Mouse (Mus musculus): ENCODE measurements around the gene Sema5a. TPM values are rescaled to one million over a fixed set of nuclear protein-coding genes. Genes with fewer than 3 reads are reported as not detected.

The Sema5a gene
- total RNA-seq, 2 experiments from 2014 or later = 21.4 to 23.4 TPM

GRCm38 (mm10) chr15:32367841-32368240, 123.2 kb downstream of the Sema5a start:
- no peak for DNase-seq

DNA sequence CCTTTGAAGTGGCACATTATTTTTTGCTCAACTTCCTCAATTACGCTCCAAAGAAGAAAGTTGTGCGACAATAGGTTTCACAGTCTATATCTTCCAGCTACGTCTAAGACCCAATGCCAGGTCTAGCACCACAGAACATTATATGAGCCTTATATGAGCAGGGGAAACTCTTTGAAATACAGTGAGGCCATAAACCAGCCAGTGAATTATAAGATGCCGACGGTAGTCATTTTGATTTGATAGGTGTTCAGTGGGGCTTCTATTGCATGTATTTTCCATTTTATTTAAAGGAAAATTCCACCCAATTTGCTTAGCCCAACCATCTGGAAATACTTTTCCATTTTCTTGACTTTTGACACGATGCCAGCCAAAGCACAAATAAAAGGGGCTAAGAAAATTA, 126.3 kb downstream of the Sema5a start:
- DNase-seq = no peak

GRCm38 (mm10) chr15:32371385-32371784, 126.8 kb downstream of the Sema5a start:
- no peak for DNase-seq

- DNase-seq = no peak
Observed at GRCm38 (mm10) chr15:32376326-32376725, 131.7 kb downstream of the Sema5a start.

- no peak for DNase-seq
Observed at GRCm38 (mm10) chr15:32377781-32378180, 133.2 kb downstream of the Sema5a start.

GRCm38 (mm10) chr15:32380311-32380710, 135.7 kb downstream of the Sema5a start:
- DNase-seq = no peak

DNA sequence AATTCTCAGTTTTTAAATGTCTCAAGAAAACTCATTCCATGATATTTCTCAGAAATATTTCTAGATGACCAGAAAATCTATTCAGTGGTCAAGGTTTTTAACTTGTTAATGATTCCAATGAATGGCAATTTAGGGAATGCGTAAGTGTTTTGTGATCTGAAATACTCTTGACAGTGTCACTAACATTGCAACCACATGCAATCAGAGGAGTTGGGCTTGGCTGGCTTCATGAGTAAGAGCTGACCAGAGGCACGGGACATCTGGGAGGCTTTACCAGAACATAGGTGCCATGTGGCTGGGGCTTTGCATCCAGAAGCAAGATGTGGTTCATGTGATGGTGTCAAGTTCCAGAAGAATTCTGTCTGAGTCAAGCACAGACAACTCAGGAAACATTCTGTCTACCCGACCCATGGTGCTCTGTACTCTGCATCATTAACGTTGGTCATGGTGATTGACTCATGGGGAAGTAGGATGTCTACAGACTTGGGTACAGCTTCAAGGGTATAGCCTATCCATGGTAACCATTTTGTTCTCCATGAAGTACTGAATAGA, 138.4 kb downstream of the Sema5a start:
- DNase-seq = no peak

- no peak for DNase-seq
Observed at GRCm38 (mm10) chr15:32396241-32396890, 151.8 kb downstream of the Sema5a start.

DNA sequence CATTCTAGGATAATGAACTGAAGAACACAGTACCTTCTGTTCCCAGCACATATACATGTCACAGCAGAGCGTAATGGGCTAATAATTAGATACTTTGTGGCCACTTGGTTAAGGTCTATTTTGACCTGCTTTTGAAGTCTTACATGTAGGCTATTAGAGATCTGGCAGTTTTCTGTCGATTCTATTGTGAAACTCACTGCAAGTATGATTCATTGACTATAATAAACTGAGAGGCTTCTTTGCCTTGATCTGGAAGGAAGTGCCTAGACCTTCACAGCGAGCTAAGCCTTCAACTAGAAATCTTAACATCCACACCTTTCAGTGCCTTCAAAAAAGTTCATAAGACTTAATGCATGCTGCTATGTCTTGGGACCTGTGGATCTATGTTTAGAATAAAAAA, 152.5 kb downstream of the Sema5a start:
- no peak for DNase-seq

- no peak for DNase-seq
Observed at GRCm38 (mm10) chr15:32398721-32399120, 154.1 kb downstream of the Sema5a start.

GRCm38 (mm10) chr15:32401909-32402527, 157.4 kb downstream of the Sema5a start:
- no peak for DNase-seq

- DNase-seq = no peak
Observed at GRCm38 (mm10) chr15:32403321-32403720, 158.7 kb downstream of the Sema5a start.

GRCm38 (mm10) chr15:32406436-32406835, 161.8 kb downstream of the Sema5a start:
- DNase-seq = no peak

DNA sequence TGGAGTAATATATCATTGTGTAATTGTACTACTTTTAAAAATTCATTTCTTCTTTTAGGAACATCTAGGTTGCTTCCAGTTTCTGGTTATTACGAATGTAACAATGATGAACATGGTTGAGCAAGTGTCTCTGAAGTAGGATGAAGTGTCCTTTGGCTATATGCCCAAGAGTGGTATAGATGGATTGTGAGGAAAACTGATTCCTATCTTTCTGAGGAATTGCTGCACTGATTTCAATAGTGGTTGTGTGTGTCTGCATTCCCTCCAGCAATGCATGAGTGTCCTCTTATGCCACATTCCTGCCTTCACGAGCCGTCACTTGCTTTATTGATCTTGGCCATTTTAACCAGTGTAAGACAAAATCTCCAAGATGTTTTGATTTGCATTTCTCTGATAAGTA, 163.2 kb downstream of the Sema5a start:
- DNase-seq = no peak

DNA sequence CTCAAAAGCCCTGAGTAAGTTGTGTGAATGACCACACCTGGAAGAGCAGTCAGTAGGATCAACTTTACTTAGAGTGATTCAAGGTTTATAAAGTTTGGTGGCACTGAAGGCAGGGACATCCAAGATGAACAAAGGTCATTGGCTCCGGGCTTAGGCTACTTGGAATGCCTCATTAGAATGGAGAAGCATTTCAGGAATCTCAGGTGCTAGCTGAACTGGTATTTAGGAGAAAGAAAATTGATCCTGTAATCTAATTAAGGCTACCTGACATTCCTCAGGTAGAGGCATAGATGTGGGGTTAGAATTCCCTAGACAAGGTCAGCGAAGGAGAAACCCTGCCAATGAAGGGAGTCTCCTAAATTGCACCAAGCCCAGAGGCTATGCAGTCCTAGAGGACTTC, 171.7 kb downstream of the Sema5a start:
- no peak for DNase-seq

DNA sequence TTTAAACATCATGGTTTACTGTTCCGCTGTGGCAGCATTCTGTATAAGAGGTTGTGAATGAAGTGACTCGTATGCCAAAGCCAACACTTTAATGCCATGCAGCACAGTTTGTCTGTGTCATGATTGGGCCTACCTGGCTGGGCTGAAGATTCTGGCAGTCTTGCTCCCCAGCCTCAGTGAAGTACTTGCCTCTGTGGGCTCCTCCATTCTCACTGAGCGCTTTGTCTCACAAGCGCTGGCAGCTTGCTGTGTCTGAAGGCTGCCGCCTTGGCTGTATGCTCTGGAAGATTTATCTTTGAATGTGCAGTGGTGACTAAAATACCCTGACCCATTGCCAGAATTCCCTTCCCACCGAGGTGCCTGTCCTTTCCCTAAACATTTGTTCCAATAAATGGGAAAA, 178.0 kb downstream of the Sema5a start:
- DNase-seq = peak; percentile 39

DNA sequence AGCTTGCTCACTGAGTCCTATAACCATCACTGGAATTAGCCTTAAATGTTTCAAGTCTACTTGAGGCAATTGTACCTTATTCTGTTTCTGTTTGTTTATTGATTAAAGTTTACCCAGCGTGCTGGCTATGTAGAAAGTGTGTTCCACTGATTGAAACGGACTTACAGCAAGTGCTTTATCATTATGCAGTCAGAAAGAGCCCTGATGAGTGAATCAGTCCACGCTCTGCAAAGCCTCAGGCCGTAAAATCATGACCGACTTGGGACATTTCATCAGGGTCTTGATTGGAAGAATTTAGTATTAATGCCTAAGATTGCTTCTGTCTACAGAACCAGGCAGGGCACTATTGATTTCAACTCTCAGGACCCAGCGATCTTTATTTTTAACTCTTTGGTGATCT, 178.5 kb downstream of the Sema5a start:
- no peak for DNase-seq

- no peak for DNase-seq
Observed at GRCm38 (mm10) chr15:32427188-32427924, 182.7 kb downstream of the Sema5a start.

DNA sequence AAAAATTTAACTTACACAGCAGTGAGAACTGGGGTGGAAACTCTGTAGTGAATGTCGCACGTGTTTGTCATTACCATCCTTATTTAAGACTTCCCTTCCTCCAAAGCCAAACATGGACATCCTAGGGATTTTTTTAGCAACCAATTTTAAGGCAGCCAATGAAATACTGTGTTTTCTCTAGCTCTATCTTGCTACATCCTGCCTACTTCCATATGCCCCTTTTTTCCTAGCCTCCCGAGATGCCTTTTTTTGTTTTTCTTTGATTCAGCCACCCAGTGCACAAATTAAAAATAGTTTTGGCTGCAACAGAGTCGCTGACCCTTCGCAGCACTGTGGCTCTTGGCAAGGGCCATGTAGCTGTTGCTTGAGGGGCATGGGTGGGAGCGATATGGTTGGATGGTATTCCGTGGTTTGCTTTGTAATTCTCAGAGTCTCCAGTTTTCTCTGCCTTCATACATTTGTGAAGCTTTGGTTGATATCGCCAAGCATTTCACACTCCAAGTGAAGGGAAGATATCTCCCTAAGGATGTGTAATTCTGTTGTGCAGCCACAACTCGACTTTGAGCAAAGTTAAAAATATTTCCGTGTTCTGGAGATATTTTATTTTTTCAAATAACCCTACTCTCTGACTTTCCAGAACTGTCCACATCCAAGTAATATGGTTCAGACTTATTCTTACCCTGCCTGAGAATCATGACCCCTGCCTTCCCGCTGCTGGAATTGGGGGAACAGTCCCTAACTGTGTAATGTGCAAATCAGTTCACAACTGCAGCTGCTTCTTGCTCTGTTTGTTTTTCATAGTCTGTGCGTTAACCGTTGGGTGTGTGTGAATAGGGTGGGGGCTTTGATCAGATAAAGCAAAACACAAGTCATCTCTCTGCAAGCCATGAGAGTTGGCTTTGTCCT, 188.6 kb downstream of the Sema5a start:
- DNase-seq = no peak

DNA sequence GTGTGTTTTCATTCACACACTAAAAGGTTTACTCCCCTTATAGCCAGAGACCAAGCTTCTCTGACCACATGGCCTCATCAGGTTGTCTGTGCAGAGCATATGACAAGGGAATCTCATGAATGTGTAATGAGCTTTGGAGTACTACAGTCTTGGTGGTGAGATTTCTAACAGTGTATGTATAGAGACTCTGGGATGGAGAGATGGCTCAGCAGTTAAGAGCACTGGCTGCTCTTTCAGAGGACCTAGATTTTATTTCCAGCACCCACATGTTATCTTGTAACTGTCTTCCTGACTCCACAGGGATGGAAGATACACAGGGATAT, 189.2 kb downstream of the Sema5a start:
- DNase-seq = no peak

DNA sequence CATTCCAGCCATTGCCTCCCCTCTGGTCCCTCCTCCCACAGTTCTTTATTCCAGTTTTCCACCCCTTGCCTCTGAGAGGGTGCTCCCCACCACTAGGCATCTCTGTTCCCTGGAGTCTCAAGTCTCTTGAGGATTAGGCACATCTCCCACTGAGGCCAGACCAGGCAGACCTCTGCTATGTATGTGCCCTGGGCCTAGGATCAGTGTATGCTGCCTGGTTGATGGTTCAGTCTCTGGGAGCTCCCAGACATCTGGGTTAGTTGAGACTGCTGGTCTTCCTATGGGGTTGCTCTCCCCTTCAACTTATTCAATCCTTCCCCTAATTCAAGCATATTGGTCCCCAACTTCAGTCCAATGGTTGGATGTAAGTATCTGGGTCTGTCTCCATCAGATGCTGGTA, 189.7 kb downstream of the Sema5a start:
- DNase-seq = no peak

- DNase-seq = peak; percentile 83
Observed at GRCm38 (mm10) chr15:32437654-32438053, 193.0 kb downstream of the Sema5a start.
